Mouse (Mus musculus) megakaryocyte, embryonic 14.5 days (primary cell): ENCODE results near the gene Mical1.

Source experiments
- FLI1 ChIP-seq: IDR thresholded peaks from 2 replicates; pipeline ENCODE4 v1.6.1; 2012; ENCODE audit warnings: low read length, inconsistent platforms, mixed read lengths
- GATA1 ChIP-seq: IDR thresholded peaks from 3 replicates; pipeline ENCODE4 v1.6.1; 2012; ENCODE audit warnings: mixed read lengths, low read length, inconsistent platforms, borderline replicate concordance

GRCm38 (mm10) chr10:41472962-41473481 lies 3.1 kb upstream of the Mical1 start:
- TF ChIP-seq GATA1 (no peak), FLI1 (no peak)
